Mouse (Mus musculus) midbrain, embryonic 12.5 days (tissue): ENCODE measurements at regions not wholly inside any gene's neighbourhood (a gene's known extent, or its start where the extent isn't known, plus 50 kb on each side); places are given as distances from the start of the nearest gene placed in this dataset.

ENCODE experiments used
- ATAC-seq: fragments of 200-750 bp; cut with Nextera tagmentation; 2 replicates; pipeline ENCODE4 v1.8.0; 2017; ENCODE audit warnings: low read depth, moderate TSS enrichment, moderate library complexity; ENCODE audit not compliant: low FRiP score
- H3K27ac ChIP-seq: fragments of 300-500 bp; sonication (generic); replicated peaks from 2 replicates; pipeline ENCODE4 v1.5.1; 2016; ENCODE audit warnings: mild to moderate bottlenecking
- H3K27me3 ChIP-seq: fragments of 300-500 bp; sonication (generic); 2 replicates; pipeline ENCODE4 v1.6.1; 2016; ENCODE audit warnings: mild to moderate bottlenecking
- H3K36me3 ChIP-seq: fragments of 300-500 bp; sonication (generic); 2 replicates; pipeline ENCODE4 v1.6.1; 2016
- H3K4me1 ChIP-seq: fragments of 300-500 bp; sonication (generic); 2 replicates; pipeline ENCODE4 v1.6.1; 2016
- H3K4me2 ChIP-seq: fragments of 300-500 bp; sonication (generic); replicated peaks from 2 replicates; pipeline ENCODE4 v1.6.1; 2016; ENCODE audit warnings: mild to moderate bottlenecking, moderate library complexity
- H3K4me3 ChIP-seq: fragments of 300-500 bp; sonication (generic); 2 replicates; pipeline ENCODE4 v1.5.1; 2016; ENCODE audit warnings: mild to moderate bottlenecking
- H3K9ac ChIP-seq: fragments of 300-500 bp; sonication (generic); replicated peaks from 2 replicates; pipeline ENCODE4 v1.6.1; 2016; ENCODE audit warnings: mild to moderate bottlenecking, moderate library complexity
- H3K9me3 ChIP-seq: fragments of 300-500 bp; sonication (generic); 2 replicates; pipeline ENCODE4 v1.6.1; 2016; ENCODE audit warnings: mild to moderate bottlenecking
- WGBS: fragments of 180-500 bp; shearing (Covaris S2); methylation state at CpG from one replicate; pipeline ENCODE4 v1.1.7; 2016; 5-methylcytosine and 5-hydroxymethylcytosine counted together

DNA sequence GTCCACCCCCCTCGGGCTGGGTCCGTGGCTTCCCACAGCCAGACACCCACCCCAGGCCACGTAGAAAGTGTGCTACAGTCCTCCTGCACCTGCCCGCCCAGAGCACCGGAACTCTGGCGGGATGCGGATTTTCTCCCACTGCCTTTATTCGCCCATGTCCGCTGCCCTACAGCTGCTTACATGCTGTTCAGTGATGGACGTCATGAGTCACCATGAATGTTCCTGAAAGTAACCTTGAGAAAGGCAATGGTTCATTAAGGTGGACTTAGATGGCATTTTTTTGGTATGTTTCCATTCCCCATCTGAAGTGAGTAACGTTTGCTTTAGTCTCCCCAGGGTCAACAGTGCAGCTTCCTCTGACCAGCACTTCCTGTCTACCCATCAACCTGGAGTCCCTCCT lies 497.8 kb downstream of the Dcdc2c start:
- Histone ChIP-seq H3K9me3 (no peaks in the 10 kb centered on the region), H3K4me2 (no peak overlapping the region), H3K4me1 (peaks cover 4% of the 10 kb centered on the region; the same call in 1 of the 2 replicates), H3K9ac (no peak overlapping the region), H3K36me3 (no peaks in the 10 kb centered on the region), H3K4me3 (no peak overlapping the region), H3K27ac (no peak overlapping the region), H3K27me3 (no peaks in the 10 kb centered on the region)
- WGBS: 93% methylated on average over 11 of the region's 11 CpGs
- no peak for ATAC-seq

GRCm38 (mm10) chr12:28047989-28048388 lies 504.2 kb downstream of the Dcdc2c start:
- ATAC-seq: no peak
- Histone ChIP-seq H3K27ac (no peak overlapping the region), H3K4me1 (no peaks in the 10 kb centered on the region), H3K9me3 (no peaks in the 10 kb centered on the region), H3K36me3 (no peaks in the 10 kb centered on the region), H3K4me2 (no peak overlapping the region), H3K9ac (no peak overlapping the region), H3K27me3 (no peaks in the 10 kb centered on the region), H3K4me3 (no peak overlapping the region)
- 68% methylated on average over 4 of the region's 4 CpGs for WGBS

GRCm38 (mm10) chr12:28038161-28038911 lies 513.9 kb downstream of the Dcdc2c start:
- no peak overlapping the region for H3K27ac ChIP-seq
- H3K27me3 ChIP-seq: no peaks in the 10 kb centered on the region
- WGBS: 85% methylated on average over 7 of the region's 7 CpGs
- no peaks in the 10 kb centered on the region for H3K9me3 ChIP-seq
- H3K36me3 ChIP-seq: no peaks in the 10 kb centered on the region
- no peak overlapping the region for H3K4me3 ChIP-seq
- no peak for ATAC-seq
- no peak overlapping the region for H3K4me2 ChIP-seq
- H3K4me1 ChIP-seq: no peaks in the 10 kb centered on the region
- no peak overlapping the region for H3K9ac ChIP-seq

GRCm38 (mm10) chr12:27999170-27999569 lies 553.0 kb downstream of the Dcdc2c start:
- Histone ChIP-seq H3K27me3 (no peaks in the 10 kb centered on the region), H3K4me3 (no peak overlapping the region), H3K9ac (no peak overlapping the region), H3K4me2 (no peak overlapping the region), H3K27ac (no peak overlapping the region), H3K4me1 (no peaks in the 10 kb centered on the region), H3K36me3 (no peaks in the 10 kb centered on the region), H3K9me3 (no peaks in the 10 kb centered on the region)
- no peak for ATAC-seq
- WGBS: 88% methylated on average over 2 of the region's 2 CpGs

DNA sequence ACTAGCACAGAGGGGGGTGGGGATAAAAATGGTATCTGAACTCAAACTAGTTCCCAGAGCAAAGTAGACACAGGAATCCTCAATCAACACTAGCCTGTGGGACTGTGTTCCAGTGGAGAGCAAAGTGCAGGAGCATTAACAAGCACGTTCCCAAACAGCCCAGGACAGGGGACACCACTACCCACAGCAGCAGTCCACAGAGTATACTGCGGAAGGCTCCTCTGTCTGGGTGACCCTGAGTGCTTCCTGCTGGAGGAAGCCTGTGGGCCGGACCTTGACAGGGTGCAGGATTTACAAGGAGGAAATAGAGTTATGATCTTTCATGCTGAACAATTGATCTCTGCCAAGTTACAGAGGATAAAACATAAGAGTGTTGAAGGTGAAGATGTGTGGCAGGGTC lies 560.0 kb downstream of the Dcdc2c start:
- no peak for ATAC-seq
- 80% methylated on average over 3 of the region's 3 CpGs for WGBS
- H3K27ac ChIP-seq: no peak overlapping the region

DNA sequence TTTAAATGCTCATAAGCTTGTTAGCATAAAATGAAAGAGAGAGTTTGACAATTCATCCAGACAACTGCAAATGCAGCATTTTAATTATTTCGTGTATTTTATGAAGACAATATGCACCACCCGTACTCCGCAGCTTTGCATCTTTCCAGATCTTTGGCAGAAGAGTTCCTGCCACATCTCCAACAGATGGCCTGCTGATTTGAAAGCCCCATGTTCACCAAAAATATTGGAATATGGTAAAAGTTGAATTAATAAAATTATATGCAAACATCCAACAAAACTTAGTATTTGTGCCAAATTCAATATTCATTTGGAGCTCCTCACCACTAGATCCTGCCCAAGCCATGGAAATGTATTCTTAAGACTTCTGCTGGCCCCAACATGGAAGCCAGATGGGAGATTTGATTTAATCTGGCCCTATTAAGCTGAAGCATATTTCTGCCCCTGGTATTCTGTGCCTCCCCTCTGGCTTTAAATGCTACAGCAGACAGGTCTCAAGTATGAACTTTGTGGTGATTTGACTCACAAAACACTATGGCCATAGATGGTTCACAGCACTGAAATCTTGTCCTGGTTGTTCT lies 567.8 kb downstream of the Dcdc2c start:
- H3K4me1 ChIP-seq: no peaks in the 10 kb centered on the region
- WGBS: 89% methylated on average over 3 of the region's 3 CpGs
- H3K27ac ChIP-seq: no peak overlapping the region
- no peak overlapping the region for H3K4me3 ChIP-seq
- no peak overlapping the region for H3K4me2 ChIP-seq
- H3K9ac ChIP-seq: no peak overlapping the region
- H3K9me3 ChIP-seq: no peaks in the 10 kb centered on the region
- no peak for ATAC-seq
- no peaks in the 10 kb centered on the region for H3K36me3 ChIP-seq
- no peaks in the 10 kb centered on the region for H3K27me3 ChIP-seq

More for the DNA sequence above, 560.0 kb downstream of the Dcdc2c start:
- no peaks in the 10 kb centered on the region for H3K27me3 ChIP-seq
- H3K9ac ChIP-seq: no peak overlapping the region
- no peaks in the 10 kb centered on the region for H3K9me3 ChIP-seq
- H3K36me3 ChIP-seq: no peaks in the 10 kb centered on the region
- no peaks in the 10 kb centered on the region for H3K4me1 ChIP-seq
- H3K4me2 ChIP-seq: no peak overlapping the region
- no peak overlapping the region for H3K4me3 ChIP-seq

DNA sequence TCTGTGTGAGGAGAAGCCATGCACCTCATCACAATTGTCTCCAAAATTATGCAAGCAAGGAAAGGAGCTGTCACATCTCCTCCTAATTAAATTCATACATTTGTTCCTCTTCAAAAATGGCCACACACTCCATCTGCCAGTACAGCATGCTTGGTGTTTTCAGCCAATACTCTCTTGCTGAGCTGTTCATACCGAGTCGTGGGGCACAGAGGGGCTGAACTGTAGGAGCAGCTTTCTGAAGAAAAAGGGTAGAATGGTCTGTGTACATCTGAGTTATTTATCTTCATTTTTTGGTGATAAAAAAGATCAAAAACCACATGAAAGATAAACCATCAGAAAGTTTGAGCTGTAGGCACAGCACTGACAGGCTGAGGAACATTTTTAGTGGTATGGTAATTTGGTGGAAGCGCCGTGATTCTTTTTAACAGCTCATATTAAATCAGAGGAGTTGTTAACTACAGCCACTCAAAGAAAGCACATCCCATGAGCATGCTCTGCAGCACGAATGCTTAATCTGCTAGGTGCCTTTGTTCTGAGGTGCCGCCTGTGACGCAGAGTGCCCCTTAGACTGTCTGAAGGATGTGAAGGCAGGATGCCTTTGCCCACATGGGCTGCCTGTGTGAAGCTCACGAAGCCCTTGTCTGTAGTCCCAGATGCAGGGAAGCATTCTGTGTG lies 573.8 kb downstream of the Dcdc2c start:
- no peak overlapping the region for H3K9ac ChIP-seq
- WGBS: 19% methylated on average over 8 of the region's 8 CpGs
- H3K27ac ChIP-seq: peak overlapping the region; percentile 22
- H3K36me3 ChIP-seq: no peaks in the 10 kb centered on the region
- H3K4me3 ChIP-seq: no peak overlapping the region
- H3K9me3 ChIP-seq: no peaks in the 10 kb centered on the region
- H3K4me2 ChIP-seq: peak overlapping the region; percentile 17
- peaks cover 18% of the 10 kb centered on the region for H3K4me1 ChIP-seq
- ATAC-seq: peak; percentile 62
- no peaks in the 10 kb centered on the region for H3K27me3 ChIP-seq

DNA sequence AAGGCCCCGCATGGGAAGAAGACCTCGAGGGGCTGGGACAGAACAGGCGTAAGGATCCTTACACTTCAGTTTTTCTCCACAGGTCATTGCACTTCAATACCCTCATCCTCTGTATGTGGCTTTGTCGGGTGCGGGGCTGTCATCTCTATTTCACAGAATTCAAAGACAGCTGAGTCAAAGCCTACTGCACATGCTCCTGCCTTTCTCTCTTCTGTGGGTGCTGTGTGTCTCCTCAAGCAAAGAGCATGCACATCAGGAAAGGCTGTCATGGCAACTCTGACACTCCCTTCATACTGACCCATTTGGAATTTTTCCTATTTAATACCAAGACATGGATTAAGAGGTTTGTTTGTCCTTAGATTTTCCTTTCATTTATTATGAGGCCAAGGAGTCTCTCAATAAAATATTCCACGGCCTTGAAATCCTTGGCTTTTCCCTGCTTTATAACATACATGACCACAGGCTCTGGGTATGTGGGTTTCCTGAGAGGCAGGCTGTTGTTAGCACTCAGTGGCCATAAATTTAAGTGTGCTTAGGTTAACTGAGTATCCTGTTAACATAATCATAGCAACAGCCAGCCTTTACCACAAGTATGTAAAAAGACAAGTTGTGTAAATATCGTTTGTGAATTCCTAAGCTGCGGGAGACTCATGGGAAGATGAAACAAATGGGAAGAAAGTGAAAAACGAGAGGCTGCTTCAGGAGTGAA lies 574.5 kb downstream of the Dcdc2c start:
- ATAC-seq: no peak
- no peak overlapping the region for H3K9ac ChIP-seq
- no peak overlapping the region for H3K4me3 ChIP-seq
- H3K9me3 ChIP-seq: no peaks in the 10 kb centered on the region
- H3K36me3 ChIP-seq: no peaks in the 10 kb centered on the region
- no peak overlapping the region for H3K4me2 ChIP-seq
- peak overlapping the region; percentile 22 for H3K27ac ChIP-seq
- WGBS: 48% methylated on average over 9 of the region's 9 CpGs
- H3K4me1 ChIP-seq: peaks cover 18% of the 10 kb centered on the region
- H3K27me3 ChIP-seq: no peaks in the 10 kb centered on the region

GRCm38 (mm10) chr12:27962908-27963307 lies 589.3 kb downstream of the Dcdc2c start:
- Histone ChIP-seq H3K27ac (no peak overlapping the region), H3K9me3 (no peaks in the 10 kb centered on the region), H3K9ac (no peak overlapping the region), H3K4me2 (no peak overlapping the region), H3K4me1 (0 out of 2 replicates have a peak, but pooled peaks cover 6% of the 10 kb centered on the region), H3K27me3 (no peaks in the 10 kb centered on the region), H3K4me3 (no peak overlapping the region), H3K36me3 (no peaks in the 10 kb centered on the region)
- no peak for ATAC-seq
- WGBS: 58% methylated on average over 3 of the region's 3 CpGs

- Histone ChIP-seq H3K27me3 (no peaks in the 10 kb centered on the region), H3K4me2 (no peak overlapping the region), H3K27ac (0 out of 2 replicates have a peak overlapping the region, but pooled peaks have one; percentile 30), H3K4me1 (0 out of 2 replicates have a peak, but pooled peaks cover 6% of the 10 kb centered on the region), H3K4me3 (no peak overlapping the region), H3K36me3 (no peaks in the 10 kb centered on the region), H3K9me3 (no peaks in the 10 kb centered on the region), H3K9ac (no peak overlapping the region)
- no peak for ATAC-seq
- WGBS: 53% methylated on average over 6 of the region's 6 CpGs
Observed at GRCm38 (mm10) chr12:27960064-27960463, 592.1 kb downstream of the Dcdc2c start.

- Histone ChIP-seq H3K9ac (no peak overlapping the region), H3K4me2 (no peak overlapping the region), H3K27me3 (no peaks in the 10 kb centered on the region), H3K4me1 (peaks cover 20% of the 10 kb centered on the region), H3K36me3 (no peaks in the 10 kb centered on the region), H3K4me3 (no peak overlapping the region), H3K9me3 (no peaks in the 10 kb centered on the region), H3K27ac (peak overlapping the region; percentile 72)
- WGBS: 72% methylated on average over 3 of the region's 3 CpGs
- no peak for ATAC-seq
Observed at GRCm38 (mm10) chr12:27947646-27948045, 604.6 kb downstream of the Dcdc2c start.
